Mouse (Mus musculus): ENCODE results near the gene Trip6.

- TF ChIP-seq CTCF (IDR thresholded peaks at IDR 0.05; ENCODE audit: borderline replicate concordance, insufficient read depth, low read depth, low read length) (no peak), POLR2A (IDR thresholded peaks at IDR 0.05; ENCODE audit: borderline replicate concordance, insufficient read depth, low read length) (no peak)
Measured at GRCm38 (mm10) chr5:137330910-137331309, 16.7 kb upstream of the Trip6 start.

Measured in cerebellum, adult 2 months (tissue).